Mouse (Mus musculus) limb, embryonic 13.5 days (tissue): Measurements from ENCODE around the gene Foxp4. TPM values are rescaled to one million over a fixed set of nuclear protein-coding genes. Genes with fewer than 3 reads are reported as not detected.

Experiments used
- ATAC-seq: fragments of 200-750 bp; cut with Nextera tagmentation; 2 replicates; pipeline ENCODE4 v1.8.0; 2017; ENCODE audit warnings: low read depth, moderate number of reproducible peaks, moderate TSS enrichment; ENCODE audit not compliant: low FRiP score
- H3K27ac ChIP-seq: fragments of 300-500 bp; sonication (generic); 2 replicates; pipeline ENCODE4 v1.5.1; 2015; ENCODE audit warnings: inconsistent platforms, mild to moderate bottlenecking, moderate library complexity
- H3K27me3 ChIP-seq: fragments of 300-500 bp; sonication (generic); 2 replicates; pipeline ENCODE4 v1.6.1; 2015; ENCODE audit warnings: mild to moderate bottlenecking, inconsistent platforms
- H3K36me3 ChIP-seq: fragments of 300-500 bp; sonication (generic); 2 replicates; pipeline ENCODE4 v1.6.1; 2015; ENCODE audit warnings: inconsistent platforms, mild to moderate bottlenecking, moderate library complexity
- H3K4me1 ChIP-seq: fragments of 300-500 bp; sonication (generic); 2 replicates; pipeline ENCODE4 v1.6.1; 2015; ENCODE audit warnings: inconsistent platforms
- H3K4me2 ChIP-seq: fragments of 300-500 bp; sonication (generic); replicated peaks from 2 replicates; pipeline ENCODE4 v1.6.1; 2015; ENCODE audit warnings: inconsistent platforms, mild to moderate bottlenecking, moderate library complexity
- H3K4me3 ChIP-seq: fragments of 300-500 bp; sonication (generic); 2 replicates; pipeline ENCODE4 v1.5.1; 2015; ENCODE audit warnings: moderate library complexity, mild to moderate bottlenecking, inconsistent platforms
- H3K9ac ChIP-seq: fragments of 300-500 bp; sonication (generic); 2 replicates; pipeline ENCODE4 v1.6.1; 2015; ENCODE audit warnings: mild to moderate bottlenecking, inconsistent platforms
- H3K9me3 ChIP-seq: fragments of 300-500 bp; sonication (generic); 2 replicates; pipeline ENCODE4 v1.6.1; 2016; ENCODE audit warnings: inconsistent platforms
- WGBS: fragments of 180-500 bp; shearing (Covaris S2); methylation state at CpG from one replicate; pipeline ENCODE4 v1.1.7; 2015; 5-methylcytosine and 5-hydroxymethylcytosine counted together
- polyA plus RNA-seq: library from polyadenylated mRNA; unstranded; fragments of >200 nt; fragmentation: Nextera tagmentation; extraction: Ambion mirVana; gene quantifications from 2 replicates; pipeline ENCODE4 v1.2.1, GENCODE M21; 2015

Gene Foxp4
- polyA plus RNA-seq, 1 experiment from 2014 or later: 30.2 TPM

- Histone ChIP-seq H3K4me2 (peak overlapping the region; percentile 17), H3K4me3 (no peak overlapping the region), H3K27ac (peak overlapping the region; percentile 65; the same call in 1 of the 2 replicates), H3K27me3 (no peaks in the 10 kb centered on the region), H3K9me3 (no peaks in the 10 kb centered on the region), H3K9ac (0 out of 2 replicates have a peak overlapping the region, but pooled peaks have one; percentile 39), H3K36me3 (peaks cover 84% of the 10 kb centered on the region), H3K4me1 (peaks cover 53% of the 10 kb centered on the region)
- ATAC-seq: peak; percentile 43; the same call in 1 of the 2 replicates
- 24% methylated on average over 13 of the region's 13 CpGs for WGBS
Observed at GRCm38 (mm10) chr17:47887381-47888154, 36.9 kb downstream of the Foxp4 start.

- Histone ChIP-seq H3K27ac (no peak overlapping the region), H3K4me1 (peaks cover 65% of the 10 kb centered on the region), H3K4me3 (no peak overlapping the region), H3K9me3 (no peaks in the 10 kb centered on the region), H3K4me2 (no peak overlapping the region), H3K9ac (no peak overlapping the region), H3K27me3 (peaks cover 3% of the 10 kb centered on the region; the same call in 1 of the 2 replicates), H3K36me3 (peaks cover 91% of the 10 kb centered on the region)
- 87% methylated on average over 5 of the region's 5 CpGs for WGBS
- ATAC-seq: no peak
Observed at GRCm38 (mm10) chr17:47883099-47883498, 41.3 kb downstream of the Foxp4 start.

- H3K4me2 ChIP-seq: no peak overlapping the region
- H3K36me3 ChIP-seq: peaks cover 93% of the 10 kb centered on the region
- no peak overlapping the region for H3K9ac ChIP-seq
- peak overlapping the region; percentile 52 for H3K27ac ChIP-seq
- ATAC-seq: no peak
- peaks cover 3% of the 10 kb centered on the region; the same call in 1 of the 2 replicates for H3K27me3 ChIP-seq
- H3K4me3 ChIP-seq: no peak overlapping the region
- H3K9me3 ChIP-seq: no peaks in the 10 kb centered on the region
- peaks cover 67% of the 10 kb centered on the region for H3K4me1 ChIP-seq
- 34% methylated on average over 13 of the region's 13 CpGs for WGBS
Observed at GRCm38 (mm10) chr17:47881330-47881729, 43.1 kb downstream of the Foxp4 start.

- peak; percentile 30; the same call in 1 of the 2 replicates for ATAC-seq
- Histone ChIP-seq H3K4me1 (peaks cover 72% of the 10 kb centered on the region), H3K4me2 (peak overlapping the region; percentile 56), H3K4me3 (no peak overlapping the region), H3K9ac (peak overlapping the region; percentile 57; the same call in 1 of the 2 replicates), H3K36me3 (peaks cover 90% of the 10 kb centered on the region), H3K27ac (peak overlapping the region; percentile 15; the same call in 1 of the 2 replicates), H3K27me3 (peaks cover 3% of the 10 kb centered on the region; the same call in 1 of the 2 replicates), H3K9me3 (no peaks in the 10 kb centered on the region)
- WGBS: 13% methylated on average over 3 of the region's 3 CpGs
Observed at GRCm38 (mm10) chr17:47879207-47879606, 45.2 kb downstream of the Foxp4 start.

GRCm38 (mm10) chr17:47878378-47879089, 45.9 kb downstream of the Foxp4 start:
- WGBS: 5% methylated on average over 34 of the region's 35 CpGs
- peaks cover 88% of the 10 kb centered on the region for H3K36me3 ChIP-seq

GRCm38 (mm10) chr17:47877715-47878377, 46.6 kb downstream of the Foxp4 start:
- peaks cover 3% of the 10 kb centered on the region; the same call in 1 of the 2 replicates for H3K27me3 ChIP-seq
- WGBS: 34% methylated on average over 10 of the region's 10 CpGs
- H3K4me3 ChIP-seq: peak overlapping the region; percentile 19; the same call in 1 of the 2 replicates
- H3K9ac ChIP-seq: peak overlapping the region; percentile 20; the same call in 1 of the 2 replicates
- H3K9me3 ChIP-seq: no peaks in the 10 kb centered on the region
- H3K36me3 ChIP-seq: peaks cover 89% of the 10 kb centered on the region
- H3K4me1 ChIP-seq: peaks cover 82% of the 10 kb centered on the region
- peak overlapping the region; percentile 56 for H3K4me2 ChIP-seq
- no peak overlapping the region for H3K27ac ChIP-seq
- no peak for ATAC-seq

More at GRCm38 (mm10) chr17:47878378-47879089, 45.9 kb downstream of the Foxp4 start:
- ATAC-seq: peak; percentile 48; the same call in 1 of the 2 replicates
- Histone ChIP-seq H3K4me2 (peak overlapping the region; percentile 56), H3K27ac (peak overlapping the region; percentile 44; the same call in 1 of the 2 replicates), H3K9ac (peak overlapping the region; percentile 57), H3K4me1 (peaks cover 79% of the 10 kb centered on the region), H3K9me3 (no peaks in the 10 kb centered on the region), H3K4me3 (peak overlapping the region; percentile 19), H3K27me3 (peaks cover 3% of the 10 kb centered on the region; the same call in 1 of the 2 replicates)

- no peak overlapping the region for H3K4me2 ChIP-seq
- peaks cover 3% of the 10 kb centered on the region; the same call in 1 of the 2 replicates for H3K27me3 ChIP-seq
- peak overlapping the region; percentile 20; the same call in 1 of the 2 replicates for H3K9ac ChIP-seq
- whole genome bisulfite sequencing: 42% methylated on average over 26 of the region's 26 CpGs
- peaks cover 78% of the 10 kb centered on the region for H3K4me1 ChIP-seq
- no peak for ATAC-seq
- H3K9me3 ChIP-seq: no peaks in the 10 kb centered on the region
- 0 out of 2 replicates have a peak overlapping the region, but pooled peaks have one; percentile 22 for H3K27ac ChIP-seq
- peaks cover 90% of the 10 kb centered on the region for H3K36me3 ChIP-seq
- no peak overlapping the region for H3K4me3 ChIP-seq
Observed at GRCm38 (mm10) chr17:47876776-47877714, 47.4 kb downstream of the Foxp4 start.

- Histone ChIP-seq H3K9me3 (no peaks in the 10 kb centered on the region), H3K27ac (no peak overlapping the region), H3K4me3 (no peak overlapping the region), H3K9ac (no peak overlapping the region), H3K27me3 (no peaks in the 10 kb centered on the region), H3K4me1 (peaks cover 41% of the 10 kb centered on the region), H3K36me3 (peaks cover 95% of the 10 kb centered on the region), H3K4me2 (peak overlapping the region; percentile 28; the same call in 1 of the 2 replicates)
- 14% methylated on average over 9 of the region's 9 CpGs for WGBS
- ATAC-seq: peak; percentile 16; the same call in 1 of the 2 replicates
Observed at GRCm38 (mm10) chr17:47873341-47873791, 51.1 kb downstream of the Foxp4 start.

- no peak overlapping the region for H3K9ac ChIP-seq
- no peak overlapping the region for H3K4me3 ChIP-seq
- H3K27ac ChIP-seq: no peak overlapping the region
- peaks cover 32% of the 10 kb centered on the region for H3K4me1 ChIP-seq
- H3K27me3 ChIP-seq: no peaks in the 10 kb centered on the region
- H3K36me3 ChIP-seq: peaks cover 94% of the 10 kb centered on the region
- ATAC-seq: no peak
- no peaks in the 10 kb centered on the region for H3K9me3 ChIP-seq
- no peak overlapping the region for H3K4me2 ChIP-seq
- WGBS: 73% methylated on average over 31 of the region's 31 CpGs
Observed at GRCm38 (mm10) chr17:47872311-47873011, 52.0 kb downstream of the Foxp4 start.

- 94% methylated on average over 10 of the region's 10 CpGs for WGBS
- Histone ChIP-seq H3K9me3 (no peaks in the 10 kb centered on the region), H3K4me3 (no peak overlapping the region), H3K27ac (no peak overlapping the region), H3K9ac (no peak overlapping the region), H3K4me2 (no peak overlapping the region), H3K27me3 (no peaks in the 10 kb centered on the region), H3K4me1 (peaks cover 21% of the 10 kb centered on the region), H3K36me3 (peaks cover 84% of the 10 kb centered on the region)
- no peak for ATAC-seq
Observed at GRCm38 (mm10) chr17:47869874-47870273, 54.6 kb downstream of the Foxp4 start.
